Mouse (Mus musculus) testis, adult 2 months (tissue): ENCODE results near the gene Sh3pxd2a.

Experiments used
- CTCF ChIP-seq: fragments of 200-500 bp; IDR thresholded peaks from 2 replicates; pipeline ENCODE4 v1.5.1; 2012; ENCODE audit warnings: low read depth, mild to moderate bottlenecking, inconsistent platforms, low read length, moderate library complexity; ENCODE audit not compliant: control insufficient read depth, insufficient read depth, insufficient replicate concordance
- POLR2A ChIP-seq: fragments of 200-500 bp; IDR thresholded peaks from 2 replicates; pipeline ENCODE4 v1.6.1; 2012; ENCODE audit warnings: low read depth, mild to moderate bottlenecking, inconsistent platforms, low read length, moderate library complexity; ENCODE audit not compliant: control insufficient read depth

GRCm38 (mm10) chr19:47319521-47320330 is 144.5 kb downstream of the Sh3pxd2a start:
- TF ChIP-seq CTCF (no peak), POLR2A (no peak)
